Mouse (Mus musculus) forebrain, embryonic 11.5 days (tissue): ENCODE results near the gene Usp8. TPM values are rescaled to one million over a fixed set of nuclear protein-coding genes. Genes with fewer than 3 reads are reported as not detected.

ENCODE experiments used
- ATAC-seq: fragments of 200-750 bp; cut with Nextera tagmentation; replicated peaks from 2 replicates; pipeline ENCODE4 v1.8.0; 2017; ENCODE audit warnings: moderate TSS enrichment; ENCODE audit not compliant: low FRiP score
- DNase-seq: peaks from one replicate; pipeline ENCODE4 v3.0.0-alpha.2; 2017; ENCODE audit warnings: low spot score
- H3K27ac ChIP-seq: fragments of 300-500 bp; sonication (generic); 2 replicates; pipeline ENCODE4 v1.5.1; 2014; ENCODE audit warnings: low read depth, low read length
- H3K27me3 ChIP-seq: fragments of 300-500 bp; sonication (generic); 2 replicates; pipeline ENCODE4 v1.6.1; 2014; ENCODE audit warnings: mild to moderate bottlenecking, low read length, mixed read lengths; ENCODE audit not compliant: control insufficient read depth, insufficient read depth
- H3K36me3 ChIP-seq: fragments of 300-500 bp; sonication (generic); 2 replicates; pipeline ENCODE4 v1.6.1; 2014; ENCODE audit warnings: mild to moderate bottlenecking, low read length, moderate library complexity, mixed read lengths; ENCODE audit not compliant: control insufficient read depth, insufficient read depth
- H3K4me1 ChIP-seq: fragments of 300-500 bp; sonication (generic); replicated peaks from 2 replicates; pipeline ENCODE4 v1.6.1; 2014; ENCODE audit warnings: low read length, mixed read lengths; ENCODE audit not compliant: control insufficient read depth, insufficient read depth
- H3K4me2 ChIP-seq: fragments of 300-500 bp; sonication (generic); 2 replicates; pipeline ENCODE4 v1.6.1; 2014; ENCODE audit warnings: low read depth, mild to moderate bottlenecking, low read length, moderate library complexity, mixed read lengths; ENCODE audit not compliant: severe bottlenecking
- H3K4me3 ChIP-seq: fragments of 300-500 bp; sonication (generic); 2 replicates; pipeline ENCODE4 v1.5.1; 2014; ENCODE audit warnings: low read depth, low read length
- H3K9ac ChIP-seq: fragments of 300-500 bp; sonication (generic); 2 replicates; pipeline ENCODE4 v1.6.1; 2014; ENCODE audit warnings: low read length
- H3K9me3 ChIP-seq: fragments of 300-500 bp; sonication (generic); 2 replicates; pipeline ENCODE4 v1.6.1; 2016; ENCODE audit warnings: low read length, mixed read lengths; ENCODE audit not compliant: control insufficient read depth
- WGBS: fragments of 180-500 bp; shearing (Covaris S2); extraction: QIAGEN DNeasy Blood & Tissue Kit; methylation state at CpG from one replicate; pipeline ENCODE4 v1.1.7; 2014; 5-methylcytosine and 5-hydroxymethylcytosine counted together
- polyA plus RNA-seq: library from polyadenylated mRNA; unstranded; fragments of >200 nt; fragmentation: Nextera tagmentation; extraction: Ambion mirVana; gene quantifications from 2 replicates; pipeline ENCODE4 v1.2.1, GENCODE M21; 2014

Usp8 gene
- polyA plus RNA-seq, 1 experiment from 2014 or later = 50.6 TPM

DNA sequence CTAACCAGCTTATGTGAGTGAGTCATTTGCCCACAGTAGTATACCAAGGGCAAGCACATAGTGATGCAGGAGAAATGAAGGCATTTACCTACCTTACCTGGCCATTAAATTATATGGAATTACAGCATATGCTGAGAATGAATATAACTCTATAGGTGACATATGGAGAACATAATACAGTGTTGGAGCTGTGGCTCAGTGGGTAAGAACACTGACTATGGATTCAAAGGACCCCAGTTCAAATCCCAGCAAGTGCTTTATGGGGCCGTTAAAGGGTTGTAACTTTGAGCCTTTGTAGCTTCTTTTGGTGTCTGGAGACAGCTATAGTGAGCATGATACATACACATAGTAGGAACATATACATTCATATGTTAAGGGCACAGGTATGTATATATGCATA is 74.3 kb downstream of the Usp8 start:
- Histone ChIP-seq H3K9ac (no peak overlapping the region), H3K4me1 (no peaks in the 10 kb centered on the region), H3K36me3 (no peaks in the 10 kb centered on the region), H3K27ac (no peak overlapping the region), H3K9me3 (no peaks in the 10 kb centered on the region), H3K27me3 (no peaks in the 10 kb centered on the region), H3K4me3 (no peak overlapping the region), H3K4me2 (no peak overlapping the region)
- WGBS = 97% methylated on average over 1 of the region's 1 CpGs
- ATAC-seq (no peak), DNase-seq (no peak)

DNA sequence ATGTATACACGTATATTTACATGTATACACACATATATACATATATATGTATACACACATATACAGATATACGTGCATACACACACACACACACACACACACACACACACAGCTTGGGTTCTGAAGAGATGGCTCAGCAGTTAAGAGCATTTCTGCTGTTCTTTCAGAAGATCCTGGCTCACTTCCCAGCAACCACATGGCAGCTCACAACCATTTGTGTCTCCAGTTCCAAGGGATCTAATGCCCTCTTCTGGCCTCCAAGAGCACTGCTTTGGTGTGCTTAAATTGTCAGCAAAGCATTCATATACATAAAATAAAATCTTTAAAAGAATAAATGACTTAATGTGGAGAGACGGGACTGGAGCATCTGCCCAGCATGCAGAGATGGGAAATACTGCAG is 75.3 kb downstream of the Usp8 start:
- ATAC-seq = no peak
- Histone ChIP-seq H3K27me3 (no peaks in the 10 kb centered on the region), H3K4me3 (no peak overlapping the region), H3K4me2 (no peak overlapping the region), H3K9me3 (no peaks in the 10 kb centered on the region), H3K4me1 (no peaks in the 10 kb centered on the region), H3K27ac (no peak overlapping the region), H3K36me3 (no peaks in the 10 kb centered on the region), H3K9ac (no peak overlapping the region)
- WGBS = 82% methylated on average over 3 of the region's 3 CpGs
- DNase-seq = no peak

DNA sequence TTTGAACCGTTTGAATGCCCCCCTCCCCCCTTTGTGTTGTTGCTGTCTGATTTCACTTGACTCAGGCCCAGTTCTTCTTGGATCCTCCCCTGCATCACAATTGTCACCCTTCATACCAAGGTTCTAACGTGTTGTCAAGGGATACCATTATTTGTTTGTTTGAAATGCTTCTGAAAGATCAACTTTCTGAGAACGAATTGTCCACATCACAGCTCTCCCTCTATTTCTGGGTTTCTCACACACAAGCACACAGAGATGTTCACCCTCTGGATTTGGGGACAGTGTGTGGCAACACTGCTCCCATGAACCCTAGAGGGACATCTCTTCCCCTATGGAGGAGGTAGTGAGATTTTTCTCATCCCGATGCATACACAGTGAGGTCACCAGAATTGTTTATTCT is 76.2 kb downstream of the Usp8 start, which contains the start of gene Usp50:
Gene Usp50, minus strand, starts transcription at position 101 of the 400 bp plus-strand sequence.
- no peak within 1 kb of the TSS for H3K4me3 ChIP-seq
- no peaks in the 10 kb centered on the region for H3K4me1 ChIP-seq
- no peaks in the 10 kb centered on the region for H3K36me3 ChIP-seq
- H3K9ac ChIP-seq = no peak within 1 kb of the TSS
- DNase-seq (no peak), ATAC-seq (no peak)
- H3K4me2 ChIP-seq = no peak within 1 kb of the TSS
- H3K27me3 ChIP-seq = no peaks in the 10 kb centered on the region
- no peak within 1 kb of the TSS for H3K27ac ChIP-seq
- WGBS = 70% methylated on average over 4 of the region's 4 CpGs
- H3K9me3 ChIP-seq = no peaks in the 10 kb centered on the region

DNA sequence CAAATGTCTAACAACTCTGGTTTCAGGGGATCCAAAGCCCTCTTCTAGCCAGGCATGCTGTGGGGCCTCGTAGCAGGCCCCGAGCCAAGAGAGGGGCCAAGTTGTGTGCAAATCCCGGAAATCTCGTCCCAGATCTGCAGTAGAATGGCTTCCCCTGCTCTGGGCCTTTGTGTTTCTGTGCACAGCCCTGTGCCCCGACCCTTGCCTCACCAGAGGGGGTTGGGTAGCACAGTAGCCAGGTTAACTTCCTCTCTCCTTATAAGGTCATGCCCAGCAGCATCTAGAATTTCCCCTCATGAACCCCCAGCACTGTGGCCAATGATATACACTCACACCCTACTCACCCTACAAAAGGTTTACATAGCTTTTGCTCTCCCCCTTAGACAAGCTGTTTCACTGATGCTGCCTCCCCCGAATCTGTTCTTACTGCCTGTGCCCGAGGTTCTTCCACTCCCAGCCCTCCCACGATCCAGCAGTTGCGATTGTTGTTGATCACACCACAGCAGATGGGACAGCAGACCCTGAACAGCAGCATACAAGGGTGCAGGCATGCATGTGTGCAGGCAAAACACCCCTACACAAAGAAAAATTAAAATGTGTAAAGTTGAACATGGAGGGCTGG is 80.7 kb downstream of the Usp8 start:
- Histone ChIP-seq H3K4me1 (no peaks in the 10 kb centered on the region), H3K9me3 (no peaks in the 10 kb centered on the region), H3K36me3 (peaks cover 4% of the 10 kb centered on the region; the same call in 1 of the 2 replicates), H3K27ac (no peak overlapping the region), H3K27me3 (no peaks in the 10 kb centered on the region), H3K4me2 (no peak overlapping the region), H3K4me3 (no peak overlapping the region), H3K9ac (no peak overlapping the region)
- WGBS = 58% methylated on average over 9 of the region's 9 CpGs
- no peak for ATAC-seq
- DNase-seq = no peak

DNA sequence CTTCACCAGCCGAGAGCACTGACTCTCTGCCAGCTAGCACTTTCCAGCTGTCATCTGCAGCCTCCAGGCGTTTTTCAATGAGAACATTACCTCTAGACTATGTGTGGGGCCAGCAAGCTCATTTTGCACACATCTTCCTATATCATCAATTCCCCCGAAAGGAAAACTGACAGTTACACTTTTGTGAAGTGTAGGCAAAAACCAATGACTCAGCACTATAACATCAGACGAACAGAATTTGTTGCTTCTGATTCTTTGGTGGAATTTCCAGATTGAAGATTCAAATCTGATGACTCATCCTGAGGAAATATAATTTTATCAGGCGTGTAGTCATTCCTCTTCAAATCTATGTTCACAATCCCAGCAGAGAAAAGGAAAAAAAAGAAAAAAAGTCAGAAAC is 85.5 kb downstream of the Usp8 start:
- no peak overlapping the region for H3K4me2 ChIP-seq
- H3K4me1 ChIP-seq = no peaks in the 10 kb centered on the region
- no peak overlapping the region for H3K9ac ChIP-seq
- 85% methylated on average over 5 of the region's 5 CpGs for WGBS
- peaks cover 6% of the 10 kb centered on the region; the same call in 1 of the 2 replicates for H3K36me3 ChIP-seq
- no peak overlapping the region for H3K27ac ChIP-seq
- H3K9me3 ChIP-seq = no peaks in the 10 kb centered on the region
- DNase-seq = no peak
- ATAC-seq = no peak
- H3K4me3 ChIP-seq = no peak overlapping the region
- H3K27me3 ChIP-seq = no peaks in the 10 kb centered on the region

DNA sequence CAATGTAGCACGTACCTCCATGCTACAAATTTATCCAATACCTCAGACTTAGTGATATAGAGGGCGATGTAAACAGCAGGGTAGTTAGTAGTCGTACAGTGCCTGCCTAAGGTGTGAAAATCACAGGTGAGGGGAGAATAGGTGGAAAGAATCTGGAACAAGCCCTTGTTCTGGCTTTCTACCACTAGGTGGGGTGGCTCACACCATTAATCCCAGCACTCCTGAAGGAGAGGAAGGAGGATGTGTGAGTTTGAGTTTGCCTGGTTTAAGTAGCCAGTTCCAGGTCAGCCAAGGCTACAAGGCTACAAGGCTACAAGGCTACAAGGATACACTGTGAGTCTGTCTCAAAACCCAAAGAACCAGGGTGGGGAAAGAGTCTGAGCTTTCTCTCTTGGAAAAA is 88.6 kb downstream of the Usp8 start:
- H3K4me1 ChIP-seq = no peaks in the 10 kb centered on the region
- no peak overlapping the region for H3K27ac ChIP-seq
- no peaks in the 10 kb centered on the region for H3K27me3 ChIP-seq
- no peak overlapping the region for H3K4me3 ChIP-seq
- no peak overlapping the region for H3K9ac ChIP-seq
- H3K9me3 ChIP-seq = no peaks in the 10 kb centered on the region
- no peak overlapping the region for H3K4me2 ChIP-seq
- peaks cover 6% of the 10 kb centered on the region; the same call in 1 of the 2 replicates for H3K36me3 ChIP-seq
- ATAC-seq (no peak), DNase-seq (no peak)
- WGBS = 88% methylated on average over 3 of the region's 3 CpGs

DNA sequence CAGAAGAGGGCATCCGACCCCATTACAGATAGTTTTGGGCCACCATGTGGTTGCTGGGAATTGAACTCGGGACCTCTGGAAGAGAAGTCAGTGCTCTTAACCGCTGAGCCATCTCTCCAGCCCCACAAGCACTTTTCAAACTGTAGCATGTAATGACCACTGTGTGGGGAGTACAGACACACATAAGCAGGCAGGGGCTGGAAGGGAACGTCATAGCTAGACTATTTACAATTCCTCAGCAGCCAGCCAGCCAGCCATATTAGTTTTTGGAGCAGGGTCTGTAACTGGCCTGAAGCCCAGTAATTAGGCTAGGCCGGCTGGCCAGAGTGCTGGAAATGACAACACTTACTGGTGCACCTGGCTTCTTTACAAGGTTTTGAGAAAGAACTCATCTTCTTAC is 91.3 kb downstream of the Usp8 start:
- no peaks in the 10 kb centered on the region for H3K27me3 ChIP-seq

DNA sequence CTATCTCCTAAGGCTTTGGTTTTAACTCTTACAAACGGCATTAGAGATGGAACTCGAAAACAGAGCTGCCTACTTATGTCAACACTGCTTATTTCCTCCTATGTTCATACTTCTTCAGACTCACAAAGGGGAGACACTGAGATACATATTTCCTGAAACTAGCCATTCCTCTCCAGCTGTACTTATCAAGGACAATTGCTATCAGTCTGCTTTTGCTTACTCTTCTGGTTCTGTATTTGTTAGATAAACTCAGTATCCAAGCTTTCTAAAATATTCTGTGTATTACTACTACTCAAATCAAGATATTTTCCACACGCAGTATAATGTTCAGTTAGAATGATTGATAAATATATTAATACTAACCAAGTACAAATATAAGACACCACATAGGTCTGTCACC is 94.9 kb downstream of the Usp8 start:
- Histone ChIP-seq H3K9me3 (no peaks in the 10 kb centered on the region), H3K4me3 (no peak overlapping the region), H3K4me2 (no peak overlapping the region), H3K4me1 (no peaks in the 10 kb centered on the region), H3K9ac (no peak overlapping the region), H3K27ac (no peak overlapping the region), H3K27me3 (no peaks in the 10 kb centered on the region), H3K36me3 (peaks cover 3% of the 10 kb centered on the region)
- 94% methylated on average over 3 of the region's 3 CpGs for WGBS
- no peak for DNase-seq
- ATAC-seq = no peak

More for the DNA sequence above, 91.3 kb downstream of the Usp8 start:
- ATAC-seq (no peak), DNase-seq (no peak)
- H3K36me3 ChIP-seq = peaks cover 4% of the 10 kb centered on the region
- H3K4me1 ChIP-seq = no peaks in the 10 kb centered on the region
- H3K9ac ChIP-seq = no peak overlapping the region
- H3K4me2 ChIP-seq = no peak overlapping the region
- no peak overlapping the region for H3K27ac ChIP-seq
- WGBS = 94% methylated on average over 5 of the region's 5 CpGs
- H3K4me3 ChIP-seq = no peak overlapping the region
- H3K9me3 ChIP-seq = no peaks in the 10 kb centered on the region
